Mouse (Mus musculus): ENCODE results near the gene Zfp420. TPM values are rescaled to one million over a fixed set of nuclear protein-coding genes. Genes with fewer than 3 reads are reported as not detected.

Zfp420 gene
- total RNA-seq, 2 experiments from 2014 or later = 3.5 to 5.3 TPM

DNA sequence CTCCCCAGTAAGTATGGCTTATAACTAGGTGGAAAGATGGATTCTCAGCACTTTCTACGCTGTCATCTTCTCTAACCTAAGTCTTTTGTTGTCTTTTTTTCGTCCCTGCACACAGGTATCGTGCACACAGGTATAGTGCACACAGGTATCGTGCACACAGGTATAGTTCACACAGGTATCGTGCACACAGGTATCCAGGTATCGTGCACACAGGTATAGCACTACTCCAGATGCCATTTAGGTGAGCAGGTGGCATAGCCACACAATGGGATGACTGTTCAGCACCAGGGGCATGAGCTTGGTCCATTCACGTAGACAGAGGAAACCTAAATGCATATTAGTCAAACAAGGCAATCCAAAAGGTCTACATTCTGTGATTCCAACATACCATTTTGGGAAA, 30.7 kb downstream of the Zfp420 start:
- ATAC-seq (replicated peaks; ENCODE audit: low FRiP score, low TSS enrichment, poor library complexity, severe bottlenecking) = no peak

- no peak for ATAC-seq (replicated peaks; ENCODE audit: low FRiP score, low TSS enrichment, poor library complexity, severe bottlenecking)
Measured at GRCm38 (mm10) chr7:29892756-29893155, 33.0 kb downstream of the Zfp420 start.

DNA sequence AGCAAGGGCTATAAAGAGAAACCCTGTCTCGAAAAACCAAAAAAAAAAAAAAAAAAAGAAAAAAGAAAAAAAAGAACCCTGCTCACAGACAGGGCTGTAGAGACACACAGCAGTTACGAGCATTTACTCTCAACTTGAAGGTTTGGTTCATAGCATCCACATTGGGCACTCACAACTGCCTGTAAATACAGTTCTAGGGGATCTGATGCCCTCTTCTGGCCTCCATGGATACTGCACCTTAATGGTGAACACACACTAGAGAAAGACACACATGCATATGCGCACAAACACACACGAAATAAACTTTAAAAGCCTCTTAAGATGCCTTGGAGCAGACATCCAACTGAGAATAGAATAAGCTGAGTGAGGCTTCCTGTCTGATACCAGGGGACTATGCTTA, 38.6 kb downstream of the Zfp420 start:
- no peak for ATAC-seq (replicated peaks; ENCODE audit: low FRiP score, low TSS enrichment, poor library complexity, severe bottlenecking)

DNA sequence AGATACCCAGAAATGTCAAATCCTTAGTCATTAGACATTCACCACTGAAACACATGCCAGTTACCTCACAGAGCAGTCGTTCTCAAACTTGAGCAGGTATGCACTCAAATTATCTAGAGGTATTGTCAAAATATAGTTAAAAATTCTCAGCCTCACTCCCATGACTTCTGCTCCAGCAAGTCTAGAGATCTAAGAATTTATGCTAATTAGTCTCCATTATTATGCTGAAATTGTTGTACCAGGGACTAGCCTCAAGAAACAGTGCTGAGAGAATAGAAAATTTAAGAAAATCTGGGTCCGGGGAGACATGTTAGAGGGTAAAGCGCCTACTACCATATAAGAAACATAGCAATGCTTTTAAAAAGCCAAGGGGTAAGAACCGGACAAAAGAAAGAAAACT, 44.3 kb downstream of the Zfp420 start:
- no peak for ATAC-seq (replicated peaks; ENCODE audit: low FRiP score, low TSS enrichment, poor library complexity, severe bottlenecking)

- ATAC-seq (replicated peaks; ENCODE audit: low FRiP score, low TSS enrichment, poor library complexity, severe bottlenecking) = peak; percentile 78
Measured at GRCm38 (mm10) chr7:29905966-29906681, 46.3 kb downstream of the Zfp420 start, which contains the start of gene Zfp27. TSS of gene Zfp27 (minus strand) at chr7:29906572.

GRCm38 (mm10) chr7:29906682-29907058, 46.9 kb downstream of the Zfp420 start:
- no peak for ATAC-seq (replicated peaks; ENCODE audit: low FRiP score, low TSS enrichment, poor library complexity, severe bottlenecking)

DNA sequence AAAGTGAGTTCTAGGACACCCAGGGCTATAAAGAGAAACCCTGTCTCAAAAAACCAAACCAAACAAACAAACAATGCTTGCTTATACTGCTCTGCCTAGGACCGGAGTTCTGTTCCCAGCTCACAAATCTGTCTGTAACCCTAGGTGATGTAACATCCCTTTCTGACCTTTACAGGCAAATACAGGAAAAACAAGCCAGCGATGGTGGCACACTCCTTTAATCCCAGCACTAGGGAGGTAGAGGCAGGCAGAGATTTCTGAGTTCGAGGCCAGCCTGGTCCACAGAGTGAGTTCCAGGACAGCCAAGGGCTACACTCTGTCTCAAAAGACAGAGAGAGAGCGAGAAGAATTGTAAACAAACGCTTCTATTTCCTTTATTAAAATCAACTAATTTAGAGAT, 47.4 kb downstream of the Zfp420 start:
- no peak for ATAC-seq (replicated peaks; ENCODE audit: low FRiP score, low TSS enrichment, poor library complexity, severe bottlenecking)

GRCm38 (mm10) chr7:29908130-29908950, 48.6 kb downstream of the Zfp420 start, which contains the start of gene Zfp383:
TSS of gene Zfp383 (plus strand) at chr7:29908223.
- ATAC-seq (replicated peaks; ENCODE audit: low FRiP score, low TSS enrichment, poor library complexity, severe bottlenecking) = peak; percentile 80

DNA sequence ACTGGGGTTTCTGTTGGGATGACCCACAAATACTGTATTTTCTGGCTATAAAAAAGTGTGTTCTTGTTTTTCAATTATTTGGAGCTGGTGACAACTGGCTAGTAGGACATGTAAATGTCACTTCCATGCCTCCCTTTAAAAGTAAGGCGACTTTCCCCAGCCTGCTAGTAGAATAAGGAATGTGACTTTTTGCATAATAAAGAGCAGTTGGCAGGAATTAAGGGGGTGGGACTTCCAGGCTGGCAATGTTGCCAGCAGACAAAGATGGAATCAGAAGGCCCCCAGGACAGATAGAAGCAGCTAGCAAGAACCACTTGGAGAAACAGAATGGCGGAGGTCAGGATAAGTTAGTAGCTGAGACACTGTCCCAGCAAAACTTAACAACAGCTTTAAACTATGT, 50.5 kb downstream of the Zfp420 start:
- no peak for ATAC-seq (replicated peaks; ENCODE audit: low FRiP score, low TSS enrichment, poor library complexity, severe bottlenecking)

GRCm38 (mm10) chr7:29912172-29912571, 52.4 kb downstream of the Zfp420 start:
- ATAC-seq (replicated peaks; ENCODE audit: low FRiP score, low TSS enrichment, poor library complexity, severe bottlenecking) = no peak

DNA sequence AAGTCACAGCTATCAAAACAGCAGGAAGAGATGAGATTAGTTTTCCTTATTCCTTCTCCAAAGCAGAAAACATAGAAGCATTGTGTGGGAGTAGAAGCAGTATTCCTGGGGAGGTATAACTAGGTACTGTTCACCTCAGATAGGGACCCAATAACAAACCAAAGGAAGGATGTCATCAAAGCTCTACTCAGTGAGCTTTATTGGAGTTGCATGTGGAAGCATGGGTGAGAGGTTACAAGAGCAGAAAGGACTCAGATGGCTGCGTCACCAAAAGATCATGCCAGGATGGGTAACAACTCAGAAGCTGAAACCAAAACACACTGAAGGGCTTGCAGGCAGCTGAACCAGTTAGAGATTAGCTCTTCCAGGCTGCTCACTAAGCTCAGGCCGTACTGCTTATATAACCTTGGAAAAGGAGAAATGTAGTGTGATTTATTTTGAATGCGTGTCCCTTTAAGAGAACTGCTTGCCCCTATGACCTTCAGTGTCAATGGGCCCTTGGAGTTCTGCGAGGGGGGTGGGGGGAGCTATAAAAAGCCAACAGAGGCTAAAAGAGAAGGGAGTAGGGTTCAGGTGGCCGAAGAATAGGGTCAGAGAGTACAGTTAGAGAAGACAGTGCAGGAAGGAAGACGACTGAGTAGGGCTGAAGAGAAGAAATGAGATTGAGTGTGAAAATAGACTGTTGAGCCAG, 57.7 kb downstream of the Zfp420 start:
- no peak for ATAC-seq (replicated peaks; ENCODE audit: low FRiP score, low TSS enrichment, poor library complexity, severe bottlenecking)

GRCm38 (mm10) chr7:29918062-29918453, 58.3 kb downstream of the Zfp420 start:
- ATAC-seq (replicated peaks; ENCODE audit: low FRiP score, low TSS enrichment, poor library complexity, severe bottlenecking) = no peak

DNA sequence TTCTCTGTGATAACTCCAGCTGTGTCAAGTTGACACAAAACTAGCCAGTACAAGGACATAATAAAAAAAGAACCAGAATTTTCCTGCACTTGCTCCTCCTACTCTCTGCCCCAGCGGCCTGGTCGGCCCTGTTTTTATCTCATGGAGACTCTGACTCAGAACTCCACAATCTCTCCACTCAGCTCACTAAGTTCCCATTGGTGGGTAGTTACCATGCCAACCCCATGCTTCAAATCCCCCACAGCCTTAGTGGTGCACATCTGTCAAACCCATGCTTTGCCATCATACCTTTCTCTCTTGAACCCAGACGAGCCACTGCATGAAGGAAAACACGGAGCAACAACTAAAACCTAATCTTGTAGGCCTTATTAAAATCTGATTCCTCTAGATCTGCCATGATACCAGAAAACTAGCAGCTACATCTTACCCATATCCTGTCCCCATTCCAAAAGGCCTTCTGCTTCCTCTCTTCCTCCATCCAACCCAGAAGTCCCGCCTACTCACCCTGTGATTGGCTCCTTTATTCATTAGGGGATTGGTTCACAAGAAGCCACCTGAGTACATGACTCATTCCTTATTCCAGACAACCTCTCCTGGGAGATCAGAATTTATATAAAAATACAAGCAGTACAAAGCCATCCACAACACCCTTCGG, 61.8 kb downstream of the Zfp420 start:
- ATAC-seq (replicated peaks; ENCODE audit: low FRiP score, low TSS enrichment, poor library complexity, severe bottlenecking) = no peak

- no peak for ATAC-seq (replicated peaks; ENCODE audit: low FRiP score, low TSS enrichment, poor library complexity, severe bottlenecking)
Measured at GRCm38 (mm10) chr7:29922780-29923179, 63.0 kb downstream of the Zfp420 start.

Other genes starting within 250 kb of the Zfp420 start
- gene Catsperg2, start 132.9 kb upstream of the Zfp420 start, total RNA-seq (2014; fragmentation: Nextera tagmentation) = not detected in 2 replicates
- gene Catsperg2, start 132.9 kb upstream of the Zfp420 start, total RNA-seq (2017) = not detected in 2 replicates
- 14.6 and 16.4 TPM in 2 replicates for gene Zfp84, start 91.4 kb upstream of the Zfp420 start, total RNA-seq (2014; fragmentation: Nextera tagmentation)
- gene Zfp84, start 91.4 kb upstream of the Zfp420 start, total RNA-seq (2017) = 17.8 and 19.6 TPM in 2 replicates
- gene Zfp30, start 76.0 kb upstream of the Zfp420 start, total RNA-seq (2014; fragmentation: Nextera tagmentation) = 1.4 TPM in 1 of 2 replicates, not detected in the other
- 0.50 and 0.56 TPM in 2 replicates for gene Zfp30, start 76.0 kb upstream of the Zfp420 start, total RNA-seq (2017)
- 4.0 and 7.6 TPM in 2 replicates for gene Zfp790, start 43.9 kb upstream of the Zfp420 start, total RNA-seq (2014; fragmentation: Nextera tagmentation)
- gene Zfp790, start 43.9 kb upstream of the Zfp420 start, total RNA-seq (2017) = 10.4 and 12.2 TPM in 2 replicates
- gene Zfp940, start 6.3 kb upstream of the Zfp420 start, total RNA-seq (2014; fragmentation: Nextera tagmentation) = 4.6 TPM in 2 replicates
- gene Zfp940, start 6.3 kb upstream of the Zfp420 start, total RNA-seq (2017) = 8.2 and 10.7 TPM in 2 replicates
- 7.2 and 8.0 TPM in 2 replicates for gene Zfp27, start 46.6 kb downstream of the Zfp420 start, total RNA-seq (2014; fragmentation: Nextera tagmentation)
- gene Zfp27, start 46.6 kb downstream of the Zfp420 start, total RNA-seq (2017) = 8.3 and 11.1 TPM in 2 replicates
- gene Zfp383, start 48.2 kb downstream of the Zfp420 start, total RNA-seq (2014; fragmentation: Nextera tagmentation) = 0.12 and 0.74 TPM in 2 replicates
- gene Zfp383, start 48.2 kb downstream of the Zfp420 start, total RNA-seq (2017) = 1.5 and 2.4 TPM in 2 replicates
- 9.1 and 10.6 TPM in 2 replicates for gene Zfp74, start 94.1 kb downstream of the Zfp420 start, total RNA-seq (2014; fragmentation: Nextera tagmentation)
- 8.4 and 9.2 TPM in 2 replicates for gene Zfp74, start 94.1 kb downstream of the Zfp420 start, total RNA-seq (2017)
- 9.0 and 16.5 TPM in 2 replicates for gene Zfp568, start 124.0 kb downstream of the Zfp420 start, total RNA-seq (2014; fragmentation: Nextera tagmentation)
- gene Zfp568, start 124.0 kb downstream of the Zfp420 start, total RNA-seq (2017) = 25.7 and 26.1 TPM in 2 replicates
- 0.74 and 1.3 TPM in 2 replicates for gene Zfp14, start 191.4 kb downstream of the Zfp420 start, total RNA-seq (2014; fragmentation: Nextera tagmentation)
- 1.1 and 5.8 TPM in 2 replicates for gene Zfp14, start 191.4 kb downstream of the Zfp420 start, total RNA-seq (2017)
- gene Zfp82, start 212.9 kb downstream of the Zfp420 start, total RNA-seq (2014; fragmentation: Nextera tagmentation) = 4.6 and 6.8 TPM in 2 replicates
- 4.5 and 7.5 TPM in 2 replicates for gene Zfp82, start 212.9 kb downstream of the Zfp420 start, total RNA-seq (2017)
- gene Gm26920, start 230.4 kb downstream of the Zfp420 start, total RNA-seq (2014; fragmentation: Nextera tagmentation) = 0.79 TPM in 1 of 2 replicates, not detected in the other
- not detected in 2 replicates for gene Gm26920, start 230.4 kb downstream of the Zfp420 start, total RNA-seq (2017)
- 7.1 and 16.8 TPM in 2 replicates for gene Zfp566, start 230.5 kb downstream of the Zfp420 start, total RNA-seq (2014; fragmentation: Nextera tagmentation)
- 5.0 TPM in 2 replicates for gene Zfp566, start 230.5 kb downstream of the Zfp420 start, total RNA-seq (2017)
- gene Zfp260, start 234.8 kb downstream of the Zfp420 start, total RNA-seq (2014; fragmentation: Nextera tagmentation) = 10.5 and 20.6 TPM in 2 replicates
- gene Zfp260, start 234.8 kb downstream of the Zfp420 start, total RNA-seq (2017) = 14.0 and 20.1 TPM in 2 replicates

Data from megakaryocyte-erythroid progenitor cell, adult 5-6 weeks (primary cell).